Mouse (Mus musculus) gastrocnemius, adult 2 months (tissue): ENCODE results near the gene Otc. TPM values are rescaled to one million over a fixed set of nuclear protein-coding genes. Genes with fewer than 3 reads are reported as not detected.

Source experiments
- DNase-seq: peaks from one replicate; pipeline ENCODE4 v3.0.0; 2022
- H3K27ac ChIP-seq: fragments of 200-600 bp; 2 replicates; pipeline ENCODE4 v1.8.1; 2022; ENCODE audit warnings: mild to moderate bottlenecking
- H3K4me3 ChIP-seq: fragments of 200-600 bp; 2 replicates; pipeline ENCODE4 v1.8.1; 2022; ENCODE audit warnings: mild to moderate bottlenecking, moderate library complexity
- CTCF ChIP-seq: fragments of 200-600 bp; IDR thresholded peaks from 2 replicates; pipeline ENCODE4 v1.8.1; 2022; ENCODE audit warnings: antibody characterized with exemption, mild to moderate bottlenecking, moderate library complexity
- intact Hi-C: fragments of 180-260 bp; cut with DNase I; formaldehyde crosslinking; loops from one replicate; pipeline ENCODE4 v1.15.1; 2025
- long read RNA-seq, 2 experiments: library from polyadenylated mRNA; stranded (forward); transcript quantifications; one replicate each; pipeline ENCODE4 v2.0.0; 2021
- total RNA-seq, 2 experiments: library from RNA; stranded (reverse); gene quantifications; 2 replicates each; pipeline ENCODE4 v1.2.3; 2021

Otc gene
- not detected for total RNA-seq
- long read RNA-seq, experiment 1: 0 reads
- long read RNA-seq, experiment 2: 0 reads

DNA sequence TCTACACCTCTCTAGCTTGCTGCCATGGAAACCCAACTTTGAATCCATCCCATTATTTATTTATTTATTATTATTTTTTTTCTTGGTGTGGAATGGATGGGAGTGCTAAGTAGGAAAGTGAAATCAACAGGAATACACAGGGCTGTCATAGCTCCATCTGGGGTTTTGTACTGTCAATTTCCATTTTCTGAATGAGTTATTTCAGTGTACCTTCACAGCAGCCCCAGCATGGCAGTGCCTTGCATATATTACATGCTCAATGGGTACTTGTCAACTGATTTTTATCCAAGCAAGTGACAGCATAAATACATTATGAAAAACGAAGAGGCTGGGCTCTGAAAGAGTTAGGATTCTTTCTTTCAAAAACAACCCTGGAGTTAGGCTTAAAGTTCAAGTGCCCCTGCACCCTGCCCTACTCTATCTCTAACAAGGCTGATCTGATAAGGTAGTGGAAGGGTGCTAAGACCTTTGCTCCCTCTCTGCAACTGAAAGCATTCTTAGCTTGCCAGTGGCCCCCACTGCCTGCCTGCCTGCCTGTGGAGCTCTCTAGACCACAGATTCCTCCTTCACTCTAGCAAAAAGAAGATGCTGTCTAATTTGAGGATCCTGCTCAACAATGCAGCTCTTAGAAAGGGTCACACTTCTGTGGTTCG lies at the start of gene Otc:
TSS of gene Otc (plus strand) at position 454 of the 653 bp plus-strand sequence.
- intact Hi-C loops: no loop called here
- no peak within 1 kb of the TSS for H3K4me3 ChIP-seq
- no peak for DNase-seq
- peak within 1 kb of the TSS; percentile 48 for H3K27ac ChIP-seq
- no peak for TF ChIP-seq CTCF

DNA sequence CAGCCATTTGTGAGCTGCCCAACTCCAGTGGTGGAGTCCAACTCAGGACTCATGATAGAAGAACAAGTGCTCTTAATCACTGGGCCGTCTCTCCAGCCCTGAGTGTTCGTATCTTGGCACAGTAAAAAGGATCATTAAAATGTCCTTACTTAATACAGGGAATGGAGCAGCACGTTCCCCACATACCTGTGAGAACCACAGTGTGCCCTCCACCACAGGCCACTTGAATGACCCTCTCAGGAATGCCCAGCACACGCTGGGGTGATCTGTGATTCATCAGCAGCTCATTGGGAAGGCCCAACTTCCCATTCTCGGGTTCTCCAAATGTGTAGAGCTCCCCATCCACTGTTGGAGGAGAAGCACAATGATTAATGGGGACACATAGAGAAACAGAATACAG lies 46.2 kb upstream of the Otc start:
- intact Hi-C loops: no loop called here

DNA sequence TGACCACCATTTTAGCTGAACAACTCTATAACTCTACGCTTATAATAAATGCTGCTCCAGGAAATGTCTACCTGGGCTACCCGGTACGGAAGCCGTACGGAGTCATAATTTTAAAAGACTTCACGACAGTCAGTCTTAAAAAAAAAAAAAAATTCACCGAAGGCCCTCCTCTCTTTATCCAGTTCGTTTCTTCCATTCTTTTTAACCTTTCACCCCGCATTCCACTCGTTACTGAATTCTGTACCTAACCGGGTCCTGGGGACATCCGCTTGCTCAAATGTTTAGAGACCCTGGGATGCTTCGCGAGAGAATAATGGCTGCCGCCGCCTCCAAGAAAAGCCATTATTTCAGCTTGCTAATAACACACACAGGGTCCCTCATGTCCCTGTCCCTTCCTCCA lies 36.1 kb upstream of the Otc start:
- DNase-seq: no peak
- Histone ChIP-seq H3K4me3 (peak overlapping the region; percentile 73), H3K27ac (peak overlapping the region; percentile 86)
- intact Hi-C loops: loop anchor here (10.0 kb wide), 1 partner anchor 269 kb away; the partner anchor contains the start of gene Tspan7
- TF ChIP-seq CTCF: no peak

More for the DNA sequence above, 46.2 kb upstream of the Otc start:
- no peak for TF ChIP-seq CTCF
- no peak overlapping the region for H3K4me3 ChIP-seq
- H3K27ac ChIP-seq: no peak overlapping the region
- DNase-seq: no peak

DNA sequence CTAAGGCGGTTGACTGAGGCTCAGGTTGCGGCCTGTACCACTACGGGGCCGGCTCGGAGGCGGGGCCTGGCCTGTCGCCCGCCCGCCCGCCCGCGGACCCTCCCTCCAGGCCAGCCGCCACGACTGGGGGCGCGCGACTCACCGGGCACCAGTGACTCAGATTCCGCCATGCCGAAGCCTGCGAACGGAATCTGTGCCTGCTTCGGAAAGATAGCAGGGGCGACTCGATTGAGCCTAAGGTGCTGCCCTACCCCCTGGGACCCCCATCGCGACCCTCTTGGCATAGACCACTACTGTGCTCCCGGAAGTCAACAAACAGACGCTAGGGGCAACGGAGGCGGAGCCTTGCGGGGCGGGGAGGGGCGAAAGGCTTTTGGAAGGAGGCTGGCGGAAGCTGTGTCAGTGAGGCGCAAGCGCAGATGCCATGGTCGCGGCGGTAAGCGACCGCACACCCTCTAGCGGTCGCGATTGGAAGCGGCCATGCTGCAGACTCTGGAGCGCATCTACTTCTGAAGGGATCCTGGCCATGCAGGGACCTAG lies 35.6 kb upstream of the Otc start, which contains the start of gene Rpgr:
TSS of gene Rpgr (minus strand) at position 511 of the 540 bp plus-strand sequence.
- intact Hi-C loops: loop anchor here (10.0 kb wide), 1 partner anchor 268 kb away; the partner anchor contains the start of gene Tspan7
- DNase-seq: peak; percentile 94
- peak; percentile 82 for TF ChIP-seq CTCF
- H3K27ac ChIP-seq: peak within 1 kb of the TSS; percentile 86
- peak within 1 kb of the TSS; percentile 73 for H3K4me3 ChIP-seq

DNA sequence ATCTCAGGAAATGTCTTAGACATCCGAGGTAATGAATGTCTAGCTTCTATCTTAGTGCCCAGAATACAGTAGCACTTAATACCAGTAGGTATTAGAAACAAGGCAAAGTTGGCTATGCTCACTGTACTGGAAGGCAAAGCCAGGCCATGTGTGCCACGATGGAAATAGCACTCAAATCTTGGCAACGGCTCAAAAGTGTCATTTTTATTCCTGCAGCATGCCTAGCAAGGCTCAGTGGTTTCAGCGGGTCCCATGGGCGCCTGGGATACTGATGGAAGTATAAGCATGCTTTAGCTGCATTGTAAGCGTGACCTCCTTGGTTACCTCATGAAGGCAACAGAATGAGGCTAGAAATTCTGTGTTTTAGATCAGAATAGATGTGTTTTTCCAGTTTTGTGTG lies 32.8 kb upstream of the Otc start:
- intact Hi-C loops: loop anchor here (10.0 kb wide), 1 partner anchor 266 kb away; the partner anchor contains the start of gene Tspan7
- Histone ChIP-seq H3K4me3 (no peak overlapping the region), H3K27ac (no peak overlapping the region)
- TF ChIP-seq CTCF: no peak
- peak; percentile 16 for DNase-seq

DNA sequence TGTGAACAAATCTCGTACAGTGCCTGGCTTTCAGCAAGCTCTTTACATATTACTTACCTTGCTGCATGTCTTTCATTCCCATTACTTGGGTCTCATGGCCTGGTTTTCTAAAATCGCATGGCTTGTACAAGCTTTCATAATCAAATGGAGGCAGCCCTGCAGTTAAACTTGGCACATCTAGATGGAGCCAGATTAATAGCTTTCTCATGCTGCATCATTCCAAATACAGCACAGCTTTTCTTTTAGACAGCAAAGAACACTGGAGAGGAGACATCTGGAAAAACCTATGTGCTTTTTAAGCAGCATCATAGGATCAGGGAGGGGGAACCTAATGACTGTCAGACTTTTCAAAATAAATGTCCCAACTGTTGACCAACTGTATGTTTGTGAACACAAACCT lies 19.1 kb upstream of the Otc start:
- no peak for DNase-seq
- intact Hi-C loops: loop anchor here (10.0 kb wide), 1 partner anchor 92 kb away; no protein-coding TSS in a partner anchor
- TF ChIP-seq CTCF: peak; percentile 50
- H3K4me3 ChIP-seq: no peak overlapping the region
- H3K27ac ChIP-seq: peak overlapping the region; percentile 67; the same call in 1 of the 2 replicates

DNA sequence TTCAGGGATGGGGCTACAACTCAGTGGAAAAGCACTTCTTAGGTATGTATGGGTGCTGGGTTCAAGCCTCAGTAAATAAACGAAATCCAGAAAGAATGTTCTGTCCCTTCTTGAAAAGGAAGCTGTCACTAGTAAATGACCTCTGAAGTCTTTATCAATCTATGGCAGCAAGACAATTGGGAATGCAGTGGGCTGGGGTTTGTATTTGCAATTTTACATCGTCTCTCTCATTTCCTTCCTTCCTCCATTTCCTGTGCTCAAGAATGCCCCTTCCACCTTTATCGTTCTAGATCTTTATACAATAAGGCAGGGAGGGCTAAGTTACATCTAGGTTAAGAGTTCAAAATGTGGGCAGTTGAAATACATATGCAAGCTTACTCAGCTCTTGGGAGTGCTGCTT lies 17.5 kb upstream of the Otc start:
- intact Hi-C loops: loop anchor here (10.0 kb wide), 1 partner anchor 90 kb away; no protein-coding TSS in a partner anchor
- no peak overlapping the region for H3K4me3 ChIP-seq
- no peak for DNase-seq
- H3K27ac ChIP-seq: peak overlapping the region; percentile 67; the same call in 1 of the 2 replicates
- TF ChIP-seq CTCF: no peak

DNA sequence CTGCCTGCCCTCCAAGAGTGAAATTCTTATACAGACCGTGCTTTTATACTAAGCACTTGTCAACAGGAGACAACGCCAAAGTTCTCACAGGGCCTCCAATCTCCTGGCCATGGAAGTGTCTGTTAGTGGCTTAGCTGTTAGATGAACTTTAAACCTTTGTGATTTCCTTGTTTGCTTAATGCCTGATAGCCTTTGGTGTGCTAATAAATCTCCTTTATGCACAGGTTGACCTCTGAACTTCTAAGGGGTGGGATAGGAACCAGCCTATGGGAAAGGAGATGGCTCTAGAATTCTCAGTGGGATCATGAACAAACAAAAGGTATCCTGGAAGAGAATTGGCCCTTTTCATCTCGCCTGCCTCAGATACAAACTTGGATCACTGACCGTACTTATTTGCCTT lies 12.6 kb upstream of the Otc start:
- H3K4me3 ChIP-seq: no peak overlapping the region
- DNase-seq: no peak
- intact Hi-C loops: loop anchor here (10.0 kb wide), 1 partner anchor 85 kb away; no protein-coding TSS in a partner anchor
- TF ChIP-seq CTCF: no peak
- no peak overlapping the region for H3K27ac ChIP-seq

DNA sequence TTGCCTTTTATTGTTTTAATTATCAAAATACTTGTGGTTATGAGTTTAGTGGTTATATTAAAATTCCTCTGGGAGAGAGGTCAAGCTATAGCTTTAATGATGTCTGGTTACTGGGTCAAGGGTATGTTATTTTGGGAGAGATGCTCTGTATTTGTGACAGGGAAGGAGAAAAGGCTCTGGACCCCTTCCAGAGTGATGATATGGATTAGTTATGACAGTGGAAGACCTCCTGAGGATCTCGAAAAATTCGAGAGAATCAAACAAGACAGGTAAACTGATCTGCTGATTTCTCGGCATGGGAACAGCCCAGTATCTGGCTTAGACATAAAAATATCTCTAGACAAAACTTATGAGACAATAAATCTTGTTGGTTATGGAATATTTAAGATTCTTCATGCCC lies 8.2 kb upstream of the Otc start:
- Histone ChIP-seq H3K4me3 (no peak overlapping the region), H3K27ac (no peak overlapping the region)
- intact Hi-C loops: no loop called here
- no peak for TF ChIP-seq CTCF
- no peak for DNase-seq

DNA sequence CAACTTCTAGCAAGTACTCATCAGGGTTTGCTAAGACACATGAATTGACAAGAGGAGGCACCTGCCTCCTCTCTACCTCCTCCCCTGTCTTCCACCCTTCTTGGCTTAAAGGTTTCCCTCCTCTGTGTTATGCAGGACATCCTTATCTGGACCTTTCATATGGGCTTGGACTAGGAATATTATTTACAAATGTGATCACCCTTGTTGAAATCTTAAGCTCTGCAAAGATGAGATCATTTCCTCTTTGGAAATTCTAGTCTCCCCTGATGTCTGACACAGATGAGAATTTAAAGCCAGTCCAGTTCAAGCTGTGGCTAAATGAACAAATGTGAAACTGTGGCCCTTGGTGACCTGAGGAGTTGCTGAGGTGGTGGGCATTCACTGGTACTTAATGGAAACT lies 748 bp upstream of the Otc start:
- intact Hi-C loops: no loop called here

DNA sequence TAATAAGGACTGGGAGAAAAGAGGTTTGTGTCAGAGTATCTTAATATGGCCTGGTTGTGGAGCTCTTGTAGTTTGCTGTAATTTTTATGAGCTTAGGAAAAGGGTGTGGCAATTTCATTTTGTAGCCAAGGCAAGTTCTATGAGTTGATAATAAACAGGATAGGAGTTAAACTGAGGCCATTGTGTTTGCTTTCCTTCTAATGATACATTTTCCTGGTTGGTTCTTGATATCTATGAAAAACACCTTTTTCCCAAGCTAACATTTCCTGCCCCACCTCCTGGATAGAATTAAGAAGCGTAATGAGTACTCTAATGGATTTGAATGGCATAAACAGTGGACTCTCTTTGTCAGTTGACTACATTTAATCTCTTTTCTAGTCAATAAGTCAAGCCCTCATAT lies 5.7 kb downstream of the Otc start:
- TF ChIP-seq CTCF: no peak
- intact Hi-C loops: no loop called here
- H3K4me3 ChIP-seq: no peak overlapping the region
- H3K27ac ChIP-seq: peak overlapping the region; percentile 76
- no peak for DNase-seq

More for the DNA sequence above, 748 bp upstream of the Otc start:
- Histone ChIP-seq H3K27ac (peak overlapping the region; percentile 48), H3K4me3 (no peak overlapping the region)
- DNase-seq: no peak
- TF ChIP-seq CTCF: no peak

DNA sequence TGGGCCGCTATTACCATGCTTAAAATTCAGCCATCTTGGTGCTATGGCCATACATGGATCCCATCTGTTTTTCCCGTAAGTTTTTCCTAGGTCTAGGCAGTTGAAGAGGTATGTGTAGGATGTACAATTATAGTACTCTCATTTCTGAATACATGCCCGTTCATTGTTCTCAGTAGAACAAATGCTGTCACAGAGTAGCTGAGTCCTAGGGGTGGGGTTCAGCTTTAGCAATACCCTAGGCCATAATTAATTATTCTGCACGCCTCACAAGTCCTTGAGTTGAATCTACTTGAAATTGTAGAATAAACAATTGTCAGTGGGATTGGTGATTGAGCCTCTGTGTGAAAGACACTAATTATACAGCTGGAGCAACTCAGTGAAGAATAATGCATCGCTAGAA lies 6.2 kb downstream of the Otc start:
- H3K27ac ChIP-seq: peak overlapping the region; percentile 76
- no peak overlapping the region for H3K4me3 ChIP-seq
- intact Hi-C loops: no loop called here
- TF ChIP-seq CTCF: no peak
- DNase-seq: no peak

DNA sequence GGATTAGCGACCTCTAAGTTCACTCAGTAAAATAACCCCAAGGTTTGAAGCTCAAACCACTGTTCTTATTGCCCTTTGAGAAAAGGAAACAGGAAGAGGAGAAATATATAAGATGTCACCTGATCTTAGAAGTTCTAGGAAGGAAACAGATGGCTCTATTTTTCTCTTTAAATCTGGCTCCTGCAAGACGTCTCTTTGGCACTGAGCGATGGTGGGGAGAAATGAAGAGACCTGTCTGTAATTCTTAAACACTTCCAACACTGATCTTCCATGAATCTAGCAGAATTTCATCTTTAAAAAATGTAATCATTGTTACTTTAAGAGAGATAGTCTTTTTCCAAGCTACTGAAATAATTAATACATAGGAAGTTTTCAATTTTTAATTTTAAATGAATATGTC lies 16.2 kb downstream of the Otc start:
- no peak for TF ChIP-seq CTCF
- intact Hi-C loops: no loop called here

More for the DNA sequence above, 16.2 kb downstream of the Otc start:
- Histone ChIP-seq H3K4me3 (no peak overlapping the region), H3K27ac (no peak overlapping the region)
- no peak for DNase-seq
